Mouse (Mus musculus) embryonic facial prominence, embryonic 11.5 days (tissue): Measurements from ENCODE around the gene Rhou. TPM values are rescaled to one million over a fixed set of nuclear protein-coding genes. Genes with fewer than 3 reads are reported as not detected.
A peak's percentile ranks its signal among the peaks of the same experiment; 100 is the strongest.

Experiments used
- ATAC-seq: fragments of 200-750 bp; cut with Nextera tagmentation; replicated peaks from 2 replicates; pipeline ENCODE4 v1.8.0; 2017; ENCODE audit warnings: low read depth; ENCODE audit not compliant: insufficient number of reproducible peaks, low FRiP score, low TSS enrichment
- DNase-seq: peaks from one replicate; pipeline ENCODE4 v3.0.0-alpha.2; 2015; ENCODE audit warnings: low spot score
- H3K27ac ChIP-seq: fragments of 300-500 bp; sonication (generic); replicated peaks from 2 replicates; pipeline ENCODE4 v1.5.1; 2014; ENCODE audit warnings: mild to moderate bottlenecking, low read depth, low read length, control low read depth
- H3K27me3 ChIP-seq: fragments of 300-500 bp; sonication (generic); 2 replicates; pipeline ENCODE4 v1.6.1; 2014; ENCODE audit warnings: mild to moderate bottlenecking, low read length, moderate library complexity, mixed read lengths; ENCODE audit not compliant: control insufficient read depth, insufficient read depth
- H3K36me3 ChIP-seq: fragments of 300-500 bp; sonication (generic); replicated peaks from 2 replicates; pipeline ENCODE4 v1.6.1; 2014; ENCODE audit warnings: low read depth, mild to moderate bottlenecking, low read length, moderate library complexity, mixed read lengths; ENCODE audit not compliant: control insufficient read depth, insufficient read depth
- H3K4me1 ChIP-seq: fragments of 300-500 bp; sonication (generic); 2 replicates; pipeline ENCODE4 v1.6.1; 2014; ENCODE audit warnings: low read length, mixed read lengths; ENCODE audit not compliant: control insufficient read depth, insufficient read depth
- H3K4me2 ChIP-seq: fragments of 300-500 bp; sonication (generic); 2 replicates; pipeline ENCODE4 v1.6.1; 2014; ENCODE audit warnings: low read depth, mild to moderate bottlenecking, control low read depth, low read length, moderate library complexity
- H3K4me3 ChIP-seq: fragments of 300-500 bp; sonication (generic); 2 replicates; pipeline ENCODE4 v1.5.1; 2014; ENCODE audit warnings: low read depth, low read length, control low read depth
- H3K9ac ChIP-seq: fragments of 300-500 bp; sonication (generic); replicated peaks from 2 replicates; pipeline ENCODE4 v1.6.1; 2014; ENCODE audit warnings: mild to moderate bottlenecking, control low read depth, low read length
- H3K9me3 ChIP-seq: fragments of 300-500 bp; sonication (generic); replicated peaks from 2 replicates; pipeline ENCODE4 v1.6.1; 2016; ENCODE audit warnings: mild to moderate bottlenecking, low read length, inconsistent platforms, mixed read lengths; ENCODE audit not compliant: control insufficient read depth
- WGBS: fragments of 180-500 bp; shearing (Covaris S2); extraction: QIAGEN DNeasy Blood & Tissue Kit; methylation state at CpG from one replicate; pipeline ENCODE4 v1.1.7; 2014; 5-methylcytosine and 5-hydroxymethylcytosine counted together
- polyA plus RNA-seq: library from polyadenylated mRNA; unstranded; fragments of >200 nt; fragmentation: Nextera tagmentation; extraction: Ambion mirVana; gene quantifications from 2 replicates; pipeline ENCODE4 v1.2.1, GENCODE M21; 2014

Gene Rhou
- polyA plus RNA-seq, 1 experiment from 2014 or later = 11.2 TPM

GRCm38 (mm10) chr8:123652641-123653040 is 1.1 kb upstream of the Rhou start:
- ATAC-seq = no peak
- Histone ChIP-seq H3K4me3 (no peak overlapping the region), H3K9ac (no peak overlapping the region), H3K27me3 (no peaks in the 10 kb centered on the region), H3K36me3 (no peaks in the 10 kb centered on the region), H3K9me3 (no peaks in the 10 kb centered on the region), H3K27ac (no peak overlapping the region), H3K4me1 (no peaks in the 10 kb centered on the region), H3K4me2 (no peak overlapping the region)
- no peak for DNase-seq
- WGBS = 67% methylated on average over 4 of the region's 4 CpGs

GRCm38 (mm10) chr8:123653994-123654569 is 353 bp downstream of the Rhou start:
- Histone ChIP-seq H3K27ac (peak overlapping the region; percentile 82), H3K27me3 (no peaks in the 10 kb centered on the region), H3K9me3 (no peaks in the 10 kb centered on the region), H3K9ac (peak overlapping the region; percentile 92), H3K4me3 (peak overlapping the region; percentile 70), H3K4me1 (no peaks in the 10 kb centered on the region), H3K36me3 (no peaks in the 10 kb centered on the region), H3K4me2 (peak overlapping the region; percentile 66)
- ATAC-seq = no peak
- DNase-seq = peak; percentile 76
- under 1% methylated on average over 72 of the region's 77 CpGs for WGBS

GRCm38 (mm10) chr8:123654763-123655162 is 1.0 kb downstream of the Rhou start:
- ATAC-seq = no peak

DNA sequence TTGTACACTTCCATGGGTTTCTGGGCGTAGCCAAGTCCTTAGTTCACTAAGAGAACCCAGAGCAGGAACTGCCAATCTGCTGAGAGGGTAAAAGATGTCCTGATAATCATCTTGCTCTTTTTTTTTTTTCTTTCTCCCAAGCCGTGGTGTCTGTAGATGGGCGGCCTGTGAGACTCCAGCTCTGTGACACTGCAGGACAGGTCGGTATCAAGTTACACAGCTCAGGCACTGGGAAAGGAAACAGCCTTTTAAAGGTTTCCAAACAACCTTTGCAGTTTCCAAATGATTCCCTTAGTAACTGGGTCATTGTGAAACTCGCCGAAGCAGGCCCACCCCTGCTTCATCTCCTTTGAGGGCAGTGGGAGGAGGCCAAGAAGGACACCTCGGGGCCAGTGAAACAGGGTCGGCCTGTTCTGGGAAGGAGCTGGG is 1.6 kb downstream of the Rhou start:
- no peaks in the 10 kb centered on the region for H3K4me1 ChIP-seq
- no peak overlapping the region; the same call in 1 of the 2 replicates for H3K27ac ChIP-seq
- DNase-seq = peak; percentile 22
- H3K36me3 ChIP-seq = no peaks in the 10 kb centered on the region
- no peaks in the 10 kb centered on the region for H3K9me3 ChIP-seq
- H3K4me3 ChIP-seq = peak overlapping the region; percentile 70
- no peaks in the 10 kb centered on the region for H3K27me3 ChIP-seq
- H3K4me2 ChIP-seq = peak overlapping the region; percentile 66
- no peak for ATAC-seq
- WGBS = 6% methylated on average over 8 of the region's 8 CpGs
- H3K9ac ChIP-seq = peak overlapping the region; percentile 39; the same call in 1 of the 2 replicates

More at GRCm38 (mm10) chr8:123654763-123655162, 1.0 kb downstream of the Rhou start:
- 12% methylated on average over 5 of the region's 5 CpGs for whole genome bisulfite sequencing
- H3K36me3 ChIP-seq = no peaks in the 10 kb centered on the region
- H3K9me3 ChIP-seq = no peaks in the 10 kb centered on the region
- no peak overlapping the region; the same call in 1 of the 2 replicates for H3K27ac ChIP-seq
- no peaks in the 10 kb centered on the region for H3K4me1 ChIP-seq
- H3K4me3 ChIP-seq = peak overlapping the region; percentile 70
- H3K4me2 ChIP-seq = peak overlapping the region; percentile 66
- no peak for DNase-seq
- H3K27me3 ChIP-seq = no peaks in the 10 kb centered on the region
- peak overlapping the region; percentile 92 for H3K9ac ChIP-seq

DNA sequence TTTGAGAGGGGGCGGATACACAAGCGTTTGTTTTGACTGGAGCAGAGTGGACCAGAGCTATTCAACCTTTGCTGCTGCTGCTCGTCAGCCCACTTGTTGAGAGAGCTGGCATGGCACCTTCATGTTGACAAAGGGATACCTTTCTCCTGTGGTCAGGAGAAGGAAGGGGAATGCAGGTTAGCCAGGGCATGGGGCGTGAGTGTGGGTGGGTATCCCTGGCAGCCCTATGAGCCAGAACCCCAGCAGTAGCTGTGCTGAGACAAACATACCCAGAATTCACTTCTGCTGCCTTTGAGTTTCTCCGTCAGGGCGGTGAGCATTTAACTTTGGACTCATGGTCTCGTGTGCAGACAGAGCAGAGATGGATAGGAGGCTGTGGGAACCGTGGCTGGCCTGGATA is 4.1 kb downstream of the Rhou start:
- H3K36me3 ChIP-seq = peaks cover 3% of the 10 kb centered on the region
- 94% methylated on average over 8 of the region's 8 CpGs for WGBS

GRCm38 (mm10) chr8:123659469-123660057 is 5.8 kb downstream of the Rhou start:
- DNase-seq (no peak), ATAC-seq (no peak)
- Histone ChIP-seq H3K4me2 (no peak overlapping the region), H3K36me3 (peaks cover 3% of the 10 kb centered on the region), H3K4me3 (no peak overlapping the region), H3K27ac (no peak overlapping the region), H3K9me3 (no peaks in the 10 kb centered on the region), H3K4me1 (no peaks in the 10 kb centered on the region), H3K27me3 (no peaks in the 10 kb centered on the region), H3K9ac (no peak overlapping the region)
- WGBS = 86% methylated on average over 10 of the region's 10 CpGs

More for the DNA sequence above, 4.1 kb downstream of the Rhou start:
- Histone ChIP-seq H3K27me3 (no peaks in the 10 kb centered on the region), H3K4me1 (no peaks in the 10 kb centered on the region), H3K4me2 (no peak overlapping the region), H3K4me3 (no peak overlapping the region), H3K9me3 (no peaks in the 10 kb centered on the region), H3K27ac (no peak overlapping the region), H3K9ac (no peak overlapping the region)
- no peak for DNase-seq
- ATAC-seq = no peak

- Histone ChIP-seq H3K36me3 (peaks cover 3% of the 10 kb centered on the region), H3K27ac (no peak overlapping the region), H3K4me3 (no peak overlapping the region), H3K4me1 (no peaks in the 10 kb centered on the region), H3K4me2 (no peak overlapping the region), H3K9ac (no peak overlapping the region), H3K27me3 (no peaks in the 10 kb centered on the region), H3K9me3 (no peaks in the 10 kb centered on the region)
- WGBS = 88% methylated on average over 11 of the region's 11 CpGs
- DNase-seq (no peak), ATAC-seq (no peak)
Measured at GRCm38 (mm10) chr8:123661515-123661914, 7.8 kb downstream of the Rhou start.

GRCm38 (mm10) chr8:123665580-123665979 is 11.9 kb downstream of the Rhou start:
- H3K27me3 ChIP-seq = no peaks in the 10 kb centered on the region
- H3K9ac ChIP-seq = no peak overlapping the region
- DNase-seq (no peak), ATAC-seq (no peak)
- no peak overlapping the region for H3K4me2 ChIP-seq
- no peak overlapping the region for H3K4me3 ChIP-seq
- no peaks in the 10 kb centered on the region; the same call in 1 of the 2 replicates for H3K4me1 ChIP-seq
- 92% methylated on average over 6 of the region's 6 CpGs for WGBS
- H3K27ac ChIP-seq = no peak overlapping the region
- peaks cover 3% of the 10 kb centered on the region for H3K36me3 ChIP-seq
- no peaks in the 10 kb centered on the region for H3K9me3 ChIP-seq
